23 mouse cellular contexts compared by ENCODE assay signal in the genomic region with DNA sequence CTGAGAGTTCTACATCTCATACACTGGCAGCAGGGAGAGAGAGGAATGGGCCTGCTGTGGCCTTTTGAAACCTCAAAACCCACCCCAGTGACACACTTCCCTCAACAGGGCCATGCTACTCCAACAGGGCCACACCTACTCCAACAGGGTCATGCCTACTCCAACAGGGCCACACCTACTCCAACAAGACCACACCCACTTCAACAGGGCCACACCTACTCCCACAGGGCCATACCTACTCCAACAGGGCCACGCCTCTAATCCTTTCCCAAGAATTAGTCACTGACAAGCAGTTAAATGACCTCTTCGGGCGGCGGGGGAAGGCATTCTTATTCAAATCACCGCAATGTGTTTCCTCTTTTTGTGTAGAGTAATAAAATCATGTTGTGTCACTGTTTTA. TPM values are rescaled to one million over a fixed set of nuclear protein-coding genes. Genes with fewer than 3 reads are reported as not detected.
DNase-seq lines count a peak whose midpoint lies in the region; ATAC-seq and TF ChIP-seq lines count a peak whose summit lies in the region.
"Had no signal": no experiment of that assay in that cellular context is flagged by ENCODE, and none has a peak within 500 bp of the region (broad histone marks: within the 10 kb centered on the region; RNA-seq: fewer than 3 reads in every experiment).

No protein-coding gene starts in this region.

- H3K4me2 ChIP-seq in lung, postnatal 0 days (replicated peaks; ENCODE audit: low read depth, low read length), result no peak overlapping the region
- no peak overlapping the region for H3K4me2 ChIP-seq in liver, embryonic 13.5 days
- H3K4me2 ChIP-seq: forebrain, embryonic 12.5 days; heart, embryonic 13.5 days; hindbrain, embryonic 15.5 days; kidney, embryonic 15.5 days; midbrain, embryonic 12.5 days; neural tube, embryonic 13.5 days had no signal

- peak; percentile 11 for DNase-seq in lung, postnatal 0 days (ENCODE audit: low spot score)
- DNase-seq in lung, postnatal 10 days, result no peak
- peak; percentile 83 for DNase-seq in ZHBTc4 (ENCODE audit: low read depth, low spot score)
- DNase-seq in liver, embryonic 13.5 days, result peak; percentile 26
- no peak for DNase-seq in spleen, postnatal 10 days (ENCODE audit: low spot score in 2 of 2)
- no peak for DNase-seq in embryo, embryonic 11 days
- no peak for DNase-seq in embryo, embryonic 9.5 days (ENCODE audit: extremely low spot score)
- DNase-seq: cerebellum, adult 11-12 months; cerebellum, postnatal 36 days; heart, adult 11 months; heart, postnatal 36 days; kidney, postnatal 4 days; layer of hippocampus, adult 9-11 months; lung, adult 18-20 months had no signal

- H3K9me3 ChIP-seq in lung, postnatal 0 days (ENCODE audit: low read length), result no peaks in the 10 kb centered on the region
- peaks cover 4% of the 10 kb centered on the region; the same call in 1 of the 2 replicates for H3K9me3 ChIP-seq in liver, embryonic 13.5 days (replicated peaks)
- H3K9me3 ChIP-seq: embryonic facial prominence, embryonic 10.5 days; forebrain, embryonic 12.5 days; G1E; heart, embryonic 13.5 days; hindbrain, embryonic 15.5 days; kidney, embryonic 15.5 days; midbrain, embryonic 12.5 days; neural tube, embryonic 13.5 days had no signal

- no peaks in the 10 kb centered on the region for H3K36me3 ChIP-seq in lung, postnatal 0 days (ENCODE audit: insufficient read depth, low read length)
- no peaks in the 10 kb centered on the region for H3K36me3 ChIP-seq in liver, embryonic 13.5 days
- H3K36me3 ChIP-seq: embryonic facial prominence, embryonic 10.5 days; forebrain, embryonic 12.5 days; G1E; heart, embryonic 13.5 days; hindbrain, embryonic 15.5 days; kidney, embryonic 15.5 days; midbrain, embryonic 12.5 days; neural tube, embryonic 13.5 days had no signal

- H3K27me3 ChIP-seq in lung, postnatal 0 days (replicated peaks; ENCODE audit: insufficient read depth, low read length), result no peaks in the 10 kb centered on the region
- no peaks in the 10 kb centered on the region for H3K27me3 ChIP-seq in liver, embryonic 13.5 days
- H3K27me3 ChIP-seq: forebrain, embryonic 12.5 days; heart, embryonic 13.5 days; hindbrain, embryonic 15.5 days; kidney, embryonic 15.5 days; midbrain, embryonic 12.5 days; neural tube, embryonic 13.5 days had no signal

- H3K9ac ChIP-seq in lung, postnatal 0 days (replicated peaks; ENCODE audit: low read depth), result no peak overlapping the region
- no peak overlapping the region for H3K9ac ChIP-seq in liver, embryonic 13.5 days
- H3K9ac ChIP-seq: forebrain, embryonic 12.5 days; heart, embryonic 13.5 days; hindbrain, embryonic 15.5 days; kidney, embryonic 15.5 days; midbrain, embryonic 12.5 days; neural tube, embryonic 13.5 days had no signal

- TF ChIP-seq CTCF in lung, postnatal 0 days (IDR thresholded peaks at IDR 0.05), result no peak

- 69% methylated on average over 5 of the region's 5 CpGs for WGBS in lung, postnatal 0 days
- WGBS in liver, embryonic 13.5 days (ENCODE audit: insufficient replicate concordance), result 71% methylated on average over 5 of the region's 5 CpGs

- no peak overlapping the region for H3K27ac ChIP-seq in lung, postnatal 0 days (ENCODE audit: low read length)
- no peak overlapping the region for H3K27ac ChIP-seq in liver, embryonic 13.5 days
- H3K27ac ChIP-seq: embryonic facial prominence, embryonic 10.5 days; forebrain, embryonic 12.5 days; heart, embryonic 13.5 days; hindbrain, embryonic 15.5 days; kidney, embryonic 15.5 days; midbrain, embryonic 12.5 days; neural tube, embryonic 13.5 days had no signal

- no peak overlapping the region for H3K4me3 ChIP-seq in lung, postnatal 0 days (ENCODE audit: low read depth, low read length)
- H3K4me3 ChIP-seq in liver, embryonic 13.5 days (replicated peaks), result no peak overlapping the region
- H3K4me3 ChIP-seq: embryonic facial prominence, embryonic 10.5 days; forebrain, embryonic 12.5 days; heart, embryonic 13.5 days; hindbrain, embryonic 15.5 days; kidney, embryonic 15.5 days; midbrain, embryonic 12.5 days; neural tube, embryonic 13.5 days had no signal

- TF ChIP-seq EP300 in lung, postnatal 0 days (IDR thresholded peaks at IDR 0.05), result no peak

- H3K4me1 ChIP-seq in lung, postnatal 0 days (ENCODE audit: insufficient read depth, low read depth, low read length), result no peaks in the 10 kb centered on the region
- H3K4me1 ChIP-seq in liver, embryonic 13.5 days (replicated peaks), result peaks cover 14% of the 10 kb centered on the region
- H3K4me1 ChIP-seq: forebrain, embryonic 12.5 days; heart, embryonic 13.5 days; midbrain, embryonic 12.5 days; neural tube, embryonic 13.5 days had no signal

- ATAC-seq in lung, postnatal 0 days, result no peak
- ATAC-seq in liver, embryonic 13.5 days (ENCODE audit: low read depth), result no peak; the same call in 1 of the 2 replicates
- ATAC-seq: intestine, embryonic 16.5 days had no signal

RNA-seq across cellular contexts. Expression of a gene that starts 47.1 kb away (rescaled TPM):
- polyA plus RNA-seq in lung, postnatal 0 days (2015; fragmentation: Nextera tagmentation; extraction: Ambion mirVana), result 41.5 and 50.4 TPM in 2 replicates
- polyA plus RNA-seq in liver, embryonic 13.5 days (2015; fragmentation: Nextera tagmentation; extraction: Ambion mirVana), result 54.4 and 61.8 TPM in 2 replicates

Comparison
In these comparisons a context has a peak if more than half of its experiments do, and no peak if none do; other contexts are left out.
1. DNase-seq: peak in lung, postnatal 0 days (single experiment), ZHBTc4 (single experiment) and liver, embryonic 13.5 days (single experiment); none in lung, postnatal 10 days (single experiment), spleen, postnatal 10 days (0 of 2), embryo, embryonic 11 days (single experiment) and embryo, embryonic 9.5 days (single experiment).